Mouse (Mus musculus): ENCODE data around the gene Hoxb5.

Hoxb5 gene

GRCm38 (mm10) chr11:96350341-96350624 is 47.1 kb downstream of the Hoxb5 start, which contains the start of gene Hoxb2:
Gene Hoxb2, plus strand, starts transcription at chr11:96350525.
- in situ Hi-C loops (cut with MboI, MseI): no loop called here

GRCm38 (mm10) chr11:96350791-96351190 is 47.7 kb downstream of the Hoxb5 start:
- in situ Hi-C loops (cut with MboI, MseI): no loop called here

GRCm38 (mm10) chr11:96351312-96351711 is 48.2 kb downstream of the Hoxb5 start:
- in situ Hi-C loops (cut with MboI, MseI): no loop called here

DNA sequence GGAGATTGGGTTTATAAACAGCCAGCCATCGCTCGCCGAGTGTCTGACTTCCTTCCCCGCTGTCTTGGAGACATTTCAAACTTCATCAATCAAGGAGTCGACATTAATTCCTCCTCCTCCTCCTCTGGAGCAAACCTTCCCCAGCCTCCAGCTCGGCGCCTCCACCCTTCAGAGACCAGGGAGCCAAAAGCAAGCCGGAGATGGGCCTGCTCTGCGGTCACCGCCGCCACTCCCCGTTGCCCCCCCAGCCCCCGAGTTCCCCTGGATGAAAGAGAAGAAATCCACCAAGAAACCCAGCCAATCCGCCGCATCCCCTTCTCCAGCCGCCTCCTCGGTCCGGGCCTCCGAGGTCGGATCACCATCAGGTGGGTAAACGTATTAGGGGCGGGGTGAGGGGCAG is 48.7 kb downstream of the Hoxb5 start:
- in situ Hi-C loops (cut with MboI, MseI): no loop called here

GRCm38 (mm10) chr11:96352691-96353521 is 49.8 kb downstream of the Hoxb5 start:
- in situ Hi-C loops (cut with MboI, MseI): no loop called here

DNA sequence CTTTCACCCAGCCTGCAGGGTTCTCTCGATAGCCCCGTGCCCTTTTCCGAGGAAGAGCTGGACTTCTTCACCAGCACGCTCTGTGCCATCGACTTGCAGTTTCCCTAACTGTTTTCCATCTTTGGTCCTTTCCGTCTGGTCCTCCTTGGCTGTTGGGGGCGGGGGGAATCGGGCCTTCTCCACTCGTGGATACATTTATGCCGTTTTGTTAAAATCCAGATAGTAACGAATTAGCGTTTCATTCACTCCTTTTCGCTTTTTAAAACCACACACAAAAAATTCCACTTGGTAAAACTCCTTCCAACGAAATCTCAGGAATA is 50.3 kb downstream of the Hoxb5 start:
- in situ Hi-C loops (cut with MboI, MseI): no loop called here

DNA sequence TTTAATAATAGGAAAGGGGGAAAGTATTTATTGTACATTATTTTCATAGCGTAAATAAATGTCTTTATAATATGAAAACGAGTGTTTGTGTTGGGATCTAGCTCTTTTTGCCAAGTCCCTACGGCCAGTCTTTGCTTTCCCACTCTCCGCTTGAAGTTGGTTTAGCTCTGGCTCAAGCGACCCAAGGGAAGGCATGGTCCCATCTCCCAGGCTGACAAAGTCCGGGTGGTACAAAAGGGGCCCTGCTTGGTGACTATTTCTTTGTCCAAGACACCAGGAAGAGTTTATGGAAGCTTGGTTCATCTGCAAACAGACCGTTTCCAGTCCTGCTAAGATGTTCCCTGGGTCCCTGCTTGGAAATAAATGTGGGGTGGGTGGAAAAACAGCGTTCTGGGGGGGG is 50.8 kb downstream of the Hoxb5 start:
- in situ Hi-C loops (cut with MboI, MseI): no loop called here

- in situ Hi-C loops (cut with MboI, MseI): no loop called here
Measured at GRCm38 (mm10) chr11:96354376-96354775, 51.2 kb downstream of the Hoxb5 start.

DNA sequence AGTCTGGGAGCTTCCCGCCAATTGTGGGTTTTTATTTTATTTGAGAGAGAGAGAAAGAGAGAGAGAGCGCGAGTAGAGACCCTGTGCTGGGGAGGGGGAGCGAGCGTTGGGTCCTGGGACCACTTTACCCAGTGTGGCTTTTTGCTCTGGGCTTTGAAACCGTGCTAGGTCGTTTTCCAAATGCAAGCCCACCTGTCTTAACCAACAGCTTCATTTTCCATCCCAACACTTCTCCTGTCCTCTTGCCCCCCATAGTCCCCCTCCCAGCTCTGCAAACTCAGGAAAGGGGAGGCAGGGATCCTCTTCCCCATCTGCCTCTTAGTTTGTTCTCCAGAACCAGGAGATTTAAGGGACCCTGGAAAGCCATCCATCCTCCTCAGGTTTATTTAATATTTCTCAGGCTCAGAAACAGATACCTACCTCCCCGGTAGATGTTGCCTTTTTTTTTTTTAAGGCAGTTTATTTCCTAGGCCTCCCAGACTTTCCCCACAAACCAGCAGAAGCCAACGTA is 51.7 kb downstream of the Hoxb5 start:
- in situ Hi-C loops (cut with MboI, MseI): no loop called here

All from T-helper 1 cell (primary cell).